Mouse (Mus musculus) lung, postnatal 36 days (tissue): ENCODE results near the gene Taf4.

ENCODE experiments used
- DNase-seq: peaks from one replicate; pipeline ENCODE4 v3.0.0; 2022; ENCODE audit warnings: mixed read lengths

The Taf4 gene

DNA sequence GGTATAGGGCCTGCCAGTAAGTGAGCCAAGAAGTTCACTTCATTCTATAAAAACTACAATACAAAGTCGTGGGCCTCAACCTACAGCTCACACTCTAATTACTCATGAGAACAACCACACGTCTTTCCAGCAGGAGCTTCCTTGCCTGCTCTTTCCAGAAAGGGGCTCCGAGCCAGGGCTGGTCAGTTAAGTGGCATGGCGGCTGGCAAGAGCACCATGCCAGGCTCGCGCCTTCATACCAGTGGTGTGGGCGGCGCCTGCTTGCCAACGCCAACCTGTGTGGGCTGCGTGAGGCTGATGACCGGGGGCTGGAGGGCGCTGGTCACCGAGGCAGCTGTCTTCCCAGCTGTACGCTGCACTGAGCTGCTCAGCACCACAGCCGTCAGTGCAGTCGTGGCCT, 44.7 kb downstream of the Taf4 start:
- DNase-seq: no peak

DNA sequence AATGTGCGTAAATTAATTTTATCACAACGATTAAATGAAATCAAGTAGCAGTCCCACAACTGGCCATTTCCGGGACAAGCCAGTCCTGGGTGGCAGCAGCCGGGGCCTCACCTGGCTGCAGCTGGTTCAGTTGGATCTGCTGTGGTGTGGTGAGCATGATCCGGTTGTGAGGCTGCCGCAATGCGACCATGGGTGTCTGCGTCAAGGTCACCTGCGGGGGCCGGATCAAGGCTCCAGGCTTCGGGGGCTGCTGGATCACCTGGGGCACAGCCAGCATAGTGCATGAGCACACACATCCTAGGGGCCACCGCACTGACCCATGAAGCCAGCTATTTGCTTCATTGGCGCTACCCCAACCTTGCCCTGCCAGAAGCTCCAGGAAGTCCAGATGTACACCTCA, 47.3 kb downstream of the Taf4 start:
- no peak for DNase-seq

DNA sequence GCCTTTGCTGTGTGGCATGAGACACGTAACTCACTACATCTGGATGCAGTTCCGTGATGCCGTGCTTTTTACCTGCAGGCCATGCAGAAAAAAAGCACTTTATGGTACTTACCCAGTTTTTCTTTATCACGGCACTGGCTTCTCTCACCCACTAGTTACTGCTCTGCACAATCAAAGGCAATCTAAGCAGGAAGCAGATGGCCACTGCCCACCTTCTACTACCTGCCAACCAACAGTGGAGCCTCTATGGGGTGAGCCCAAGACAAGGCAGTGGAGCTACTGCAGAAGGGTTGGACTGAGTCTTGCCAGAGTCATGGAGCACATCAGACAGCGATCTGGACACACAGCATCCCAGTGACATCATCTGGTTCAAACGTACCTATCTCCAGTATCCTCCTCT, 52.4 kb downstream of the Taf4 start:
- DNase-seq: no peak

DNA sequence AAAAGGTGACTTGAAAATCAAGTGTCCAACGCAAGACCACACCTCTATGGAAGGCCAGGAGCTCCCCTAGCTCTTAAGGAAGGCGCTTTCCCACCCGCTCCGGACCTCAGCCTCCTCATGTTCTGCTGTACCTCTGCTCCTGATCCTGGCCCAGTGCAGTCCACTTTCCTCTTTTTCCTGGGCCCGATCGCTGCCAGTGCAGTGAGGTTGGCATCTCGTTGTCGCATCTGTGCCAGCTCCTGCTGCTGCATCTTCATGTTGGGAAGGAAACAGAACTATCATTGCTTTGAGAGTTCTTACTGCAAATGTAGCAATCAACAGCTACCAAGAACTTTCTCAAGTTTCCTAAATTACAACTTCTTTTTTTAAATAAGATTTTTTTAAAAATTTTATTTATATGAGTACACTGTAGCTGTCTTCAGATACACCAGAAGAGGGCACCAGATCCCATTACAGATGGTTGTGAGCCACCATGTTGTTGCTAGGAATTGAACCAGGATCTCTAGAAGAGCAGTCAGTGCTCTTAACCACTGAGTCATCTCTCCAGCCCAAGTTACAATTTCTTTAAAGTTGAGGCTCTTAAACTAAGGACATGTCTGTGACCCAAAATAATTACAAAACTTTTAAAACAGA, 55.3 kb downstream of the Taf4 start:
- DNase-seq: no peak

GRCm38 (mm10) chr2:179920042-179920441, 56.4 kb downstream of the Taf4 start:
- peak; percentile 29 for DNase-seq

GRCm38 (mm10) chr2:179916877-179917673, 59.4 kb downstream of the Taf4 start:
- DNase-seq: peak; percentile 85

- no peak for DNase-seq
Observed at GRCm38 (mm10) chr2:179914246-179914645, 62.2 kb downstream of the Taf4 start.

GRCm38 (mm10) chr2:179913349-179913748, 63.1 kb downstream of the Taf4 start:
- DNase-seq: no peak

- DNase-seq: no peak
Observed at GRCm38 (mm10) chr2:179912911-179913310, 63.5 kb downstream of the Taf4 start.

GRCm38 (mm10) chr2:179896949-179897348, 79.5 kb downstream of the Taf4 start:
- DNase-seq: no peak

- DNase-seq: no peak
Observed at GRCm38 (mm10) chr2:179891048-179891447, 85.4 kb downstream of the Taf4 start.

DNA sequence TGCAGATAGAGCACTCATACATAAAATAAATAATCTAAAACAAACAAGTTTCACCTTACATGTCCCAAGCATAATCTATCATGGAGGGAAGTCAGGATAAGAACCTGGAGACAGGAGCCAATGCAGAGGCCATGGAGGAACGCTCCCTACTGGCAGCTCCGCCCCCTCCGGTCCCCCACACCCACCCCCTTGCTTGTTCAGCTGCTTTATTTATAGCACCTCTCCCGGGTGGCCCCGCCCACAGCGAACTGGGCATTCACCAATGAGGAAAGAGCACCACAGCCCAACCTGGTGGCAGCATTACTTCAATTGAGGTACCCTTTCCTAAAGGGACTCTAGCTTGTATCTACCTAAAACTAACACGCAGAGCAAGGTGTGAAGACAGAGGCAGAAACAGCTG, 91.9 kb downstream of the Taf4 start:
- DNase-seq: no peak

- peak; percentile 38 for DNase-seq
Observed at GRCm38 (mm10) chr2:179877551-179878215, 98.8 kb downstream of the Taf4 start.

DNA sequence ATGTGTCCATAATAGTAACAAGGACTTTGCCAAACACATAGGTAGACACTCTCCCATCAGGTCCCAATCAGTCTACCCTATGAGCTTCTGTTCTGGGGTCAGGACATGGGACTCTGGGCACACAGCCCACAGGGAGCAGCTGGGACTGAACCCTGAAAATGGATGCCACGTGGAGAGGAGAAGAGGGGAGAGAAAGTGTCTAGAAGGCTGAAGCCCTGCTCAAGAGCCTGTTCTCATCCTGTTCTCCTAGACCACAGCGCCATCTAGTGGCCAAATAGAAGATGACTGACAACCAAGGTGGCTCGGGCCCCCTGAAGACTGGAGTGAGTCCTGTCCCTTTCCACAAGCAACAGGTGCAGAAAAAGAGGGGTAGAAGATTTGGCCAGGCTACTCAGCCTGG, 101.3 kb downstream of the Taf4 start:
- peak; percentile 70 for DNase-seq

- DNase-seq: peak; percentile 53
Observed at GRCm38 (mm10) chr2:179873315-179873714, 103.1 kb downstream of the Taf4 start.

DNA sequence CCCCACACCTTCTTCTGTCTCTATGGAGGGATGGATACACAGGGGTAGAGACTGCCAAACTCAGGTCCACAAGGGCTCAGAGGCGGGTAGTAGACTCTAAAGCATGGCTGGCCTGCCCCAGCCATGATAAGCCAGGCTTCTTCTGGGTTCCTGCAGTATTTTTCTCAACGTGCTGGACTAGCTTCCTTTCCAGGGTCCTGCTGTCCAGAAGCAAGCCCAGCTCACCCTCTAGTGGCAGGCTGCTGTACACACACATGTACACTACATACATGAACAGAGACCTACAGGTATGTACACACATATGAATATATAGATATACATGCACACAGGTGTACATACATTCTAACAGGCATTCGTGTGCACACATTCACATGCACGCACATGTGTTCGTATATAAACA, 103.7 kb downstream of the Taf4 start:
- peak; percentile 6 for DNase-seq

DNA sequence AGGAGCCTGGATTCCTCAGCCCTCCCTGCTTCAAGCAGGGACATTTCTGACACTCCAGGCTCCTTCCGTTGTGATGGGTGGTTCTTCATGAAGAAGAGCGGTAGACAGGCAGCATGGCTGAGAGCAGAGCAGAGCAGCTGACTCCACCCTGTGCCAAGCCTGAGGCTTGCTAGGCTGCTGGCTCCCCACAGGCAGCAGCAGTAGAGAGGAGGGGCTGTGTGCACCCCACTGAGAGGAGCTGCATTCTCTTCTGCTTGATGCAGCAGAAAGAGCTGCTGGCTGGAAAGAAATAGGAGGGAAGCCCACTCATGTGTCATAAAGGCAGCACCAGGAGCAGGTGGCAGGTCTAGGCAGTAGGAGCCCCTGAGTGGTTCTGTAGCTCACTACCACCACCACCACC, 106.6 kb downstream of the Taf4 start:
- DNase-seq: no peak

DNA sequence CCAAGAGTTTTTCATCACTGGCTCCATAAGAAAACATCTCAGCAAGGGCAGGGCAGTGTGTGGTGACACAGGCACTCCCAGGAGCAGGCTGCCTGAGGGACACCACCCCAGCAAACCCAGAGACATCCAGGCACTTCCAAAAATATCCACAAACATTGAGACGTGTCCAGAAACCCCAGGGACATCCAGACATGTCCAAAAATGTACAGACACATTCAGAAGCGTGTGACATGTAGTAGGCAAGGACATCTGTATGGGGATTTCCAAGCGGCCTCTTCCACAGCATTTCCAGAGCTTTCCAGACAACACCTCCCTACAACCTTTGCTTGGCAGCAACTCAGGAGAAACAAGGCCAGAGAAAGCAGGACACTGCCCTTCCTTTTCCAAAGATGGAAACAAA, 108.8 kb downstream of the Taf4 start:
- DNase-seq: no peak

DNA sequence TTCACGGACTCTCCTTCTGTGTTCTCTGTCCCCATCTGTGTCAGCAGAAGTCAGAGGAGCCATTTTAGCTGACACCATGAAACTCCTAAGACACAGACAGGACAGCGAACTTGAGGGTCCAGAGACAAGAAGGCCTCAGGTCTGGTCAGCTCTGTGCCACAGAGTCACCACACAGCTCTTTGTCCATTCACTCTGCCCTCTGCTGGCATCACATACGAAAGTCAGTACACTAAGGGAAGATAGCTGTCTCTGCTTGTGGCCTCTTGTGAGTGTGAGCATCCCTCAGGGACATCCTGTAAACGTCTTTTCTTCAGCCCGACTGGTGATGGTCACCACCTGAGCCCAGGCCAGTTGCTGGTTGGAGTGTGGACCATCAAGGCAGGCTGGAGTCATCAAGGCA, 111.3 kb downstream of the Taf4 start:
- no peak for DNase-seq

DNA sequence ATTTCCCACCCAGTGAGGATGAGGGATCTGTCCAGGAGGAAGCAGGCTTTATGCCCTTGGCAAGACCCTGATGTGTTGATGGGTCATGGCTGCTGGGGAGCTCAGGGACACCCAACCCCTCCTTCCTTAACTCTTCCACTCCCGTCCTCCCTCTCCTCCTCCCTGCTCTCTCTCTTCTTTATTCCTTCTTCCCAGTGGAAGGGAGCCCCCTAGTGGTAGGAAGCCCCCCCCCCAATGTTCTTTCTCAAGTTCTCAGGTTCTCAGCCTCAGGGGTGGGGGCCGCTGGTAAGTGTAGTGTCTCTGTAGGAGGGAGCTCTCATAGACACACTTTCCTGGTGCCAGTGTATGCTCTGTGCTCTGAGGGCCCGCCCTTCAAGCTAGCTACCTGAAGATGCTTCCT, 113.2 kb downstream of the Taf4 start:
- no peak for DNase-seq

GRCm38 (mm10) chr2:179862676-179863075, 113.8 kb downstream of the Taf4 start:
- no peak for DNase-seq
